Mouse (Mus musculus) lung, postnatal 0 days (tissue): Measurements from ENCODE around the gene Cd59b. TPM values are rescaled to one million over a fixed set of nuclear protein-coding genes. Genes with fewer than 3 reads are reported as not detected.
"Not testable (repeated sequence)": the region's sequence is repeated elsewhere in the genome, so short reads cannot be mapped to it uniquely, and the experiment has no call there.

Experiments
- ATAC-seq: fragments of 200-750 bp; cut with Nextera tagmentation; 2 replicates; pipeline ENCODE4 v1.8.0; 2017; ENCODE audit warnings: moderate library complexity
- DNase-seq: peaks from one replicate; pipeline ENCODE4 v3.0.0-alpha.2; 2016; ENCODE audit warnings: low spot score
- H3K27ac ChIP-seq: fragments of 300-500 bp; sonication (generic); 2 replicates; pipeline ENCODE4 v1.5.1; 2014; ENCODE audit warnings: antibody characterized with exemption, mild to moderate bottlenecking, low read length, mixed read lengths
- H3K27me3 ChIP-seq: fragments of 300-500 bp; sonication (generic); replicated peaks from 2 replicates; pipeline ENCODE4 v1.6.1; 2014; ENCODE audit warnings: low read length, mixed read lengths; ENCODE audit not compliant: insufficient read depth
- H3K36me3 ChIP-seq: fragments of 300-500 bp; sonication (generic); 2 replicates; pipeline ENCODE4 v1.6.1; 2014; ENCODE audit warnings: low read length, mixed read lengths; ENCODE audit not compliant: insufficient read depth
- H3K4me1 ChIP-seq: fragments of 300-500 bp; sonication (generic); 2 replicates; pipeline ENCODE4 v1.6.1; 2014; ENCODE audit warnings: antibody characterized with exemption, low read depth, low read length, mixed read lengths; ENCODE audit not compliant: insufficient read depth
- H3K4me2 ChIP-seq: fragments of 300-500 bp; sonication (generic); replicated peaks from 2 replicates; pipeline ENCODE4 v1.6.1; 2014; ENCODE audit warnings: low read depth, mild to moderate bottlenecking, low read length, moderate library complexity, mixed read lengths
- H3K4me3 ChIP-seq: fragments of 300-500 bp; sonication (generic); 2 replicates; pipeline ENCODE4 v1.5.1; 2014; ENCODE audit warnings: low read depth, low read length
- H3K9ac ChIP-seq: fragments of 300-500 bp; sonication (generic); replicated peaks from 2 replicates; pipeline ENCODE4 v1.6.1; 2014; ENCODE audit warnings: low read depth, mild to moderate bottlenecking
- H3K9me3 ChIP-seq: fragments of 300-500 bp; sonication (generic); 2 replicates; pipeline ENCODE4 v1.6.1; 2016; ENCODE audit warnings: low read length, mixed read lengths
- CTCF ChIP-seq: IDR thresholded peaks from 2 replicates; pipeline ENCODE4 v1.5.1; 2016; ENCODE audit warnings: antibody characterized with exemption, mild to moderate bottlenecking
- EP300 ChIP-seq: IDR thresholded peaks from 2 replicates; pipeline ENCODE4 v1.6.1; 2016; ENCODE audit warnings: antibody characterized with exemption, mild to moderate bottlenecking, control low read depth
- WGBS: fragments of 180-500 bp; shearing (Covaris S2); extraction: QIAGEN DNeasy Blood & Tissue Kit; methylation state at CpG from one replicate; pipeline ENCODE4 v1.1.7; 2014; 5-methylcytosine and 5-hydroxymethylcytosine counted together
- polyA plus RNA-seq: library from polyadenylated mRNA; unstranded; fragments of >200 nt; fragmentation: Nextera tagmentation; extraction: Ambion mirVana; gene quantifications from 2 replicates; pipeline ENCODE4 v1.2.1, GENCODE M21; 2015

Gene Cd59b
- polyA plus RNA-seq, 1 experiment from 2014 or later, result 3.7 TPM

- Histone ChIP-seq H3K27me3 (no peaks in the 10 kb centered on the region), H3K9ac (no peak overlapping the region), H3K4me3 (no peak overlapping the region), H3K4me2 (no peak overlapping the region), H3K9me3 (no peaks in the 10 kb centered on the region), H3K27ac (no peak overlapping the region), H3K4me1 (no peaks in the 10 kb centered on the region), H3K36me3 (no peaks in the 10 kb centered on the region)
- no peak for DNase-seq
- WGBS, result 14% methylated on average over 3 of the region's 3 CpGs
- no peak for TF ChIP-seq EP300
- TF ChIP-seq CTCF, result no peak
- ATAC-seq, result peak; percentile 13; the same call in 1 of the 2 replicates
Measured at GRCm38 (mm10) chr2:104098529-104099230, 29.0 kb downstream of the Cd59b start.

- Histone ChIP-seq H3K27me3 (no peaks in the 10 kb centered on the region), H3K4me1 (no peaks in the 10 kb centered on the region), H3K27ac (no peak overlapping the region), H3K4me2 (no peak overlapping the region), H3K36me3 (no peaks in the 10 kb centered on the region), H3K9me3 (no peaks in the 10 kb centered on the region), H3K4me3 (no peak overlapping the region), H3K9ac (no peak overlapping the region)
- DNase-seq (no peak), ATAC-seq (no peak)
- TF ChIP-seq EP300 (no peak), CTCF (no peak)
- WGBS, result 82% methylated on average over 2 of the region's 2 CpGs
Measured at GRCm38 (mm10) chr2:104099231-104099585, 29.6 kb downstream of the Cd59b start.

GRCm38 (mm10) chr2:104099946-104100345 lies 30.3 kb downstream of the Cd59b start:
- ATAC-seq (no peak), DNase-seq (no peak)
- no peak for TF ChIP-seq EP300
- no peak for TF ChIP-seq CTCF
- no peaks in the 10 kb centered on the region for H3K36me3 ChIP-seq
- H3K4me2 ChIP-seq, result no peak overlapping the region
- H3K4me1 ChIP-seq, result no peaks in the 10 kb centered on the region
- H3K27ac ChIP-seq, result no peak overlapping the region
- H3K9ac ChIP-seq, result no peak overlapping the region
- 67% methylated on average over 1 of the region's 1 CpGs for WGBS
- no peaks in the 10 kb centered on the region for H3K9me3 ChIP-seq
- H3K4me3 ChIP-seq, result no peak overlapping the region
- no peaks in the 10 kb centered on the region for H3K27me3 ChIP-seq

GRCm38 (mm10) chr2:104104800-104105199 lies 35.2 kb downstream of the Cd59b start:
- H3K4me3 ChIP-seq, result no peak overlapping the region
- H3K27me3 ChIP-seq, result no peaks in the 10 kb centered on the region
- 87% methylated on average over 6 of the region's 6 CpGs for WGBS
- no peak for ATAC-seq
- TF ChIP-seq EP300 (no peak), CTCF (no peak)
- H3K27ac ChIP-seq, result no peak overlapping the region
- no peak overlapping the region for H3K4me2 ChIP-seq
- DNase-seq, result no peak
- no peak overlapping the region for H3K9ac ChIP-seq
- H3K36me3 ChIP-seq, result no peaks in the 10 kb centered on the region
- H3K4me1 ChIP-seq, result no peaks in the 10 kb centered on the region
- H3K9me3 ChIP-seq, result no peaks in the 10 kb centered on the region

- H3K9ac ChIP-seq, H3K36me3 ChIP-seq, H3K4me3 ChIP-seq, H3K9me3 ChIP-seq, ATAC-seq, H3K27ac ChIP-seq, H3K4me1 ChIP-seq, H3K4me2 ChIP-seq, H3K27me3 ChIP-seq, DNase-seq: not testable (repeated sequence)
- WGBS, result 65% methylated on average over 2 of the region's 2 CpGs
Measured at GRCm38 (mm10) chr2:104109021-104109420, 39.4 kb downstream of the Cd59b start.

GRCm38 (mm10) chr2:104109528-104109927 lies 39.9 kb downstream of the Cd59b start:
- H3K4me3 ChIP-seq, result no peak overlapping the region
- ATAC-seq (no peak), DNase-seq (no peak)
- TF ChIP-seq CTCF (no peak), EP300 (no peak)
- H3K4me1 ChIP-seq, result no peaks in the 10 kb centered on the region
- no peak overlapping the region for H3K9ac ChIP-seq
- 60% methylated on average over 2 of the region's 2 CpGs for WGBS
- H3K27me3 ChIP-seq, result no peaks in the 10 kb centered on the region
- no peaks in the 10 kb centered on the region for H3K36me3 ChIP-seq
- no peak overlapping the region for H3K4me2 ChIP-seq
- H3K27ac ChIP-seq, result no peak overlapping the region
- H3K9me3 ChIP-seq, result no peaks in the 10 kb centered on the region

- no peak for TF ChIP-seq EP300
- no peak for TF ChIP-seq CTCF
- WGBS, result 61% methylated on average over 4 of the region's 4 CpGs
- no peak overlapping the region for H3K27ac ChIP-seq
Measured at GRCm38 (mm10) chr2:104110031-104110430, 40.4 kb downstream of the Cd59b start.

GRCm38 (mm10) chr2:104111170-104111797 lies 41.6 kb downstream of the Cd59b start:
- H3K9me3 ChIP-seq, H3K4me1 ChIP-seq, ATAC-seq, DNase-seq, H3K27ac ChIP-seq, H3K9ac ChIP-seq, H3K4me3 ChIP-seq, H3K36me3 ChIP-seq, H3K4me2 ChIP-seq, H3K27me3 ChIP-seq: not testable (repeated sequence)
- WGBS, result no CpG with 5 or more reads among the region's 1 CpGs

More at GRCm38 (mm10) chr2:104110031-104110430, 40.4 kb downstream of the Cd59b start:
- Histone ChIP-seq H3K4me3 (no peak overlapping the region), H3K27me3 (no peaks in the 10 kb centered on the region), H3K9me3 (no peaks in the 10 kb centered on the region), H3K36me3 (no peaks in the 10 kb centered on the region), H3K4me2 (no peak overlapping the region), H3K4me1 (no peaks in the 10 kb centered on the region), H3K9ac (no peak overlapping the region)
- DNase-seq (no peak), ATAC-seq (no peak)

- ATAC-seq, DNase-seq, H3K27me3 ChIP-seq, H3K4me3 ChIP-seq, H3K9me3 ChIP-seq, H3K4me2 ChIP-seq, H3K36me3 ChIP-seq, H3K4me1 ChIP-seq, H3K27ac ChIP-seq, H3K9ac ChIP-seq: not testable (repeated sequence)
Measured at GRCm38 (mm10) chr2:104113563-104113962, 43.9 kb downstream of the Cd59b start.
